Mouse (Mus musculus): Measurements from ENCODE around the gene Btbd7.
A peak's percentile ranks its signal among the peaks of the same experiment; 100 is the strongest.

Gene Btbd7

GRCm38 (mm10) chr12:102779452-102779851 is 98.8 kb downstream of the Btbd7 start:
- DNase-seq, result no peak

- DNase-seq, result peak; percentile 23
Observed at GRCm38 (mm10) chr12:102778151-102778550, 100.1 kb downstream of the Btbd7 start.

GRCm38 (mm10) chr12:102776035-102776434 is 102.2 kb downstream of the Btbd7 start:
- no peak for DNase-seq

- DNase-seq, result no peak
Observed at GRCm38 (mm10) chr12:102772676-102773075, 105.6 kb downstream of the Btbd7 start.

- no peak for DNase-seq
Observed at GRCm38 (mm10) chr12:102771601-102772000, 106.7 kb downstream of the Btbd7 start.

- DNase-seq, result no peak
Observed at GRCm38 (mm10) chr12:102769000-102769399, 109.3 kb downstream of the Btbd7 start.

- no peak for DNase-seq
Observed at GRCm38 (mm10) chr12:102763696-102764095, 114.6 kb downstream of the Btbd7 start.

- DNase-seq, result no peak
Observed at GRCm38 (mm10) chr12:102761668-102762067, 116.6 kb downstream of the Btbd7 start.

- no peak for DNase-seq
Observed at GRCm38 (mm10) chr12:102758936-102759335, 119.3 kb downstream of the Btbd7 start.

GRCm38 (mm10) chr12:102758403-102758756 is 119.9 kb downstream of the Btbd7 start, which contains the start of gene Gm20604:
Gm20604 (minus strand) TSS chr12:102758672.
- peak; percentile 21 for DNase-seq

GRCm38 (mm10) chr12:102757689-102758402 is 120.4 kb downstream of the Btbd7 start, which contains the start of the genes Gm28051, Gon7 and Ubr7:
Gm28051 (minus strand) TSS chr12:102757765.
Gon7 (minus strand) TSS chr12:102757803.
Ubr7 (plus strand) TSS chr12:102757967.
- peak; percentile 96 for DNase-seq

- no peak for DNase-seq
Observed at GRCm38 (mm10) chr12:102757055-102757688, 121.1 kb downstream of the Btbd7 start.

- no peak for DNase-seq
Observed at GRCm38 (mm10) chr12:102756304-102756703, 122.0 kb downstream of the Btbd7 start.

- no peak for DNase-seq
Observed at GRCm38 (mm10) chr12:102748256-102748655, 130.0 kb downstream of the Btbd7 start.

GRCm38 (mm10) chr12:102744839-102745238 is 133.4 kb downstream of the Btbd7 start:
- DNase-seq, result no peak

GRCm38 (mm10) chr12:102743589-102744574 is 134.4 kb downstream of the Btbd7 start, which contains the start of the genes Moap1 and Tmem251:
Moap1 (minus strand) TSS chr12:102743661.
Tmem251 (plus strand) TSS chr12:102743762.
- DNase-seq, result peak; percentile 86

- DNase-seq, result no peak
Observed at GRCm38 (mm10) chr12:102743036-102743588, 135.2 kb downstream of the Btbd7 start.

GRCm38 (mm10) chr12:102742056-102742455 is 136.2 kb downstream of the Btbd7 start:
- DNase-seq, result no peak

- no peak for DNase-seq
Observed at GRCm38 (mm10) chr12:102740285-102740684, 138.0 kb downstream of the Btbd7 start.

GRCm38 (mm10) chr12:102739096-102739495 is 139.2 kb downstream of the Btbd7 start:
- DNase-seq, result no peak

- no peak for DNase-seq
Observed at GRCm38 (mm10) chr12:102733381-102733780, 144.9 kb downstream of the Btbd7 start.

GRCm38 (mm10) chr12:102730798-102731619 is 147.3 kb downstream of the Btbd7 start:
- DNase-seq, result no peak
